Mouse (Mus musculus) hindbrain, embryonic 16.5 days (tissue): ENCODE results near the gene Atp4b. TPM values are rescaled to one million over a fixed set of nuclear protein-coding genes. Genes with fewer than 3 reads are reported as not detected.

Experiments
- ATAC-seq: fragments of 200-750 bp; cut with Nextera tagmentation; 2 replicates; pipeline ENCODE4 v1.8.0; 2017; ENCODE audit warnings: moderate TSS enrichment, moderate library complexity
- H3K27ac ChIP-seq: fragments of 300-500 bp; sonication (generic); 2 replicates; pipeline ENCODE4 v1.5.1; 2014; ENCODE audit warnings: low read depth, mild to moderate bottlenecking, control low read depth, low read length, moderate library complexity
- H3K27me3 ChIP-seq: fragments of 300-500 bp; sonication (generic); replicated peaks from 2 replicates; pipeline ENCODE4 v1.6.1; 2014; ENCODE audit warnings: low read length; ENCODE audit not compliant: control insufficient read depth, insufficient read depth
- H3K36me3 ChIP-seq: fragments of 300-500 bp; sonication (generic); 2 replicates; pipeline ENCODE4 v1.6.1; 2014; ENCODE audit warnings: mild to moderate bottlenecking, low read length, moderate library complexity, mixed read lengths; ENCODE audit not compliant: control insufficient read depth, insufficient read depth
- H3K4me1 ChIP-seq: fragments of 300-500 bp; sonication (generic); 2 replicates; pipeline ENCODE4 v1.6.1; 2014; ENCODE audit warnings: low read depth, low read length; ENCODE audit not compliant: control insufficient read depth, insufficient read depth
- H3K4me2 ChIP-seq: fragments of 300-500 bp; sonication (generic); 2 replicates; pipeline ENCODE4 v1.6.1; 2014; ENCODE audit warnings: mild to moderate bottlenecking, low read length, control low read depth, moderate library complexity
- H3K4me3 ChIP-seq: fragments of 300-500 bp; sonication (generic); 2 replicates; pipeline ENCODE4 v1.5.1; 2014; ENCODE audit warnings: mild to moderate bottlenecking, low read length, control low read depth, moderate library complexity
- H3K9ac ChIP-seq: fragments of 300-500 bp; sonication (generic); 2 replicates; pipeline ENCODE4 v1.6.1; 2014; ENCODE audit warnings: low read depth, mild to moderate bottlenecking, control low read depth, low read length, moderate library complexity
- H3K9me3 ChIP-seq: fragments of 300-500 bp; sonication (generic); 2 replicates; pipeline ENCODE4 v1.6.1; 2014; ENCODE audit warnings: mild to moderate bottlenecking, low read length, moderate library complexity; ENCODE audit not compliant: control insufficient read depth
- WGBS: fragments of 180-500 bp; shearing (Covaris S2); extraction: QIAGEN DNeasy Blood & Tissue Kit; methylation state at CpG from one replicate; pipeline ENCODE4 v1.1.7; 2014; 5-methylcytosine and 5-hydroxymethylcytosine counted together
- polyA plus RNA-seq: library from polyadenylated mRNA; unstranded; fragments of >200 nt; fragmentation: Nextera tagmentation; extraction: Ambion mirVana; gene quantifications from 2 replicates; pipeline ENCODE4 v1.2.1, GENCODE M21; 2015

The Atp4b gene
- polyA plus RNA-seq, result not detected in 2 replicates

DNA sequence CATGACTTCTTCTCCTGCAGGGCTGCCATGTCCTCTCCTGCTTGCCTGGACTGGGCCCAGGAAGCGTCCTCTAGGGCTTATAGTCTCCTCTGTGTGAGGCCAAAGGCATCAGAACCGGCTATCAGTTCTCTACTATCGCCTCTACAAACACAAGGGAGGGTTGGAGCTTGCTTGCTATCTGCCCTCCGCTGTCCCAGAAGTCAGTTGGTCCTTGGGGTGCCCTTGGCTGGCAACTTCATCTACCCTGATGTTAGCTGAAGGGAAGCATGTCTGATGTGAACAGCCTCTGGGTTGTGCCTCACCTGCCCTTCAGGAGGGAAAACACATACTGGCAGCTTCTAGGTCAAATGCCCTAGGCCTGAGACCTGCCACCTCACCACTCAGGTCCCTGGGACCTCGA, at the start of gene Atp4b:
Atp4b (minus strand) TSS at position 101 of the 400 bp plus-strand sequence.
- Histone ChIP-seq H3K9ac (no peak within 1 kb of the TSS), H3K9me3 (no peaks in the 10 kb centered on the region), H3K27ac (no peak within 1 kb of the TSS), H3K4me3 (no peak within 1 kb of the TSS), H3K4me2 (no peak within 1 kb of the TSS), H3K36me3 (no peaks in the 10 kb centered on the region), H3K4me1 (no peaks in the 10 kb centered on the region), H3K27me3 (no peaks in the 10 kb centered on the region)
- WGBS, result 83% methylated on average over 5 of the region's 5 CpGs
- no peak for ATAC-seq

DNA sequence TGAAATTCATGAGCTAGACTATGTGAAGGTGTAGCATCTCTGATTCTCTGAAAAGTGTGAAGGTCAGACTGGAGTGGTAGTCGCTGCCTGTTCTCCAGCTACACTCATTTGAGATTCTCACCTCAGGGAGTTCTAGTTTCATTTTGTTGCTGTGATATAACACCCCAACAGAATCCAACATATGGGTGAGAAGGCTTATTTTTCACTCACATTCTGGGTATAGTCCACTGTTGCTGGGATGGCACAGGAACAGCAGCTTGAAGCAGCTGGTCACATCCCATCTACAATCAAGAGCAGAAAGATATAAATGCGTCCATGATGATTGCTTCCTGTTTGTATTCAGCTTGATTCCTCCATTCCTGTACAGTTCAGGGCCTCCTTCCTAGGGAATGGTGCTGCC, 45.5 kb upstream of the Atp4b start:
- H3K36me3 ChIP-seq, result no peaks in the 10 kb centered on the region
- ATAC-seq, result no peak
- WGBS, result 94% methylated on average over 2 of the region's 2 CpGs

DNA sequence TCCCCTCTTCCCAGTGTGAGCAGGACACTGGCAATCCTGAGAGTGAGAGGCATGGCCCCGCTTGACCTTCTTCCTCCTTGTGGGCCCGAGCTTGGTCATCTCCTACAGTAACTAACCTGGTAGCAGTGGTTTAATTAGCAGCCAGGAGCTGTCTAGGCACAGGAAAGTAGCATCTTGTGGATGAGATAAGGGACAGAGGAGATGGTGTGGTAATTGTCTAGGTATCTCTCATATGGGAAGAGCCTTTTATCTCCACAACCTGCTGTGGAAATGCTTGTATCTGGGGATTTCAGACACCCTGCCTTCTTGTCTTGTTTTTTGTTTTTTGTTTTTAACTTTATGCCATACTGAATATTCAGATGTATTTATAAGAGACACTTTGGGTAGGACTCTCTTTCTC, 40.9 kb upstream of the Atp4b start:
- no peak overlapping the region for H3K9ac ChIP-seq
- peaks cover 4% of the 10 kb centered on the region for H3K4me1 ChIP-seq
- no peak overlapping the region for H3K4me2 ChIP-seq
- 68% methylated on average over 2 of the region's 2 CpGs for WGBS
- no peak overlapping the region for H3K27ac ChIP-seq
- no peaks in the 10 kb centered on the region for H3K36me3 ChIP-seq
- H3K27me3 ChIP-seq, result peaks cover 13% of the 10 kb centered on the region; the same call in 1 of the 2 replicates
- no peak for ATAC-seq
- no peak overlapping the region for H3K4me3 ChIP-seq
- H3K9me3 ChIP-seq, result no peaks in the 10 kb centered on the region

More for the DNA sequence above, 45.5 kb upstream of the Atp4b start:
- Histone ChIP-seq H3K4me1 (no peaks in the 10 kb centered on the region), H3K27ac (no peak overlapping the region), H3K9me3 (no peaks in the 10 kb centered on the region), H3K4me3 (no peak overlapping the region), H3K27me3 (no peaks in the 10 kb centered on the region), H3K9ac (no peak overlapping the region), H3K4me2 (no peak overlapping the region)

DNA sequence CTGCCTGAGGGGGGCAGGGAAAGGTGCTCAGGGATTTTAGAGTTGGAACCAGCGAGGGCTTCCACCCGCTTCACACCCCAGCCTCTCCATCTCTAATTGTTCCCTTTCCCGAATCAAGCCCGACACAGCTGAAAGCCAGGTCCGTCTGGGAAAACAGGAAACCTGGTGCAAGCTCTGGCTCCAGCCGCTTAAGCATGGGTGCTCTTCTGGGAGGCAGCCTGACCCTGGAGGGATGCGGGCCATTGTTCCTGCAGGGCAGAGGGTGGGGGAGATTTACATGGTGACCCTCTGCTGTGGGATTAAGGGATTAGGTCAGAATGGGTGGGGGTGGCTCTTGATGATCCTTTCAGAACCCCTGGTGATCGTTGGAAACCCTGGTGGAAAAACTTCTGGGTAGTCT, 39.4 kb upstream of the Atp4b start:
- no peak for ATAC-seq

DNA sequence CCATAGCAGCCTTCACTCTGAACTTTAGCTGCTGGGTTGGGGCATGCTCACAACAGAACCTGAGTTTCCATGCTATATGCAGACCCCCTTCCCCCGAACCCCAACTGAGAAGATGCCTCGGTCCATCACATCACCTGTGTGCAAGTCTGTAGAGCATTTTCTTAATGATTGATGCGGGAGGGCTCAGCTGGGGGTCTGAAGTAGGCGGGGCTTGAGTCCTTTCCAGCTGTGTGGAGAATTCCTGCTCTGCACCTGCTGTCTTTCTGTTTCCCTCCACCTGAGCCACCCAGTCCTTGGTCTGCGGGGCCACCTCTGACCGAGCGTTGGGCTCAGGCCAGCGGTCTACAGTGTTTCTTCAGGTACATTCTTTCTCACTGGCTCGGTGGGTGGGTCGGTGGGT, 38.3 kb upstream of the Atp4b start, which contains the start of gene Tmem255b:
Tmem255b (plus strand) TSS at position 301 of the 400 bp plus-strand sequence.
- H3K4me2 ChIP-seq, result peak within 1 kb of the TSS; percentile 39
- peak within 1 kb of the TSS; percentile 11; the same call in 1 of the 2 replicates for H3K4me3 ChIP-seq
- H3K9ac ChIP-seq, result no peak within 1 kb of the TSS; the same call in 1 of the 2 replicates
- no peaks in the 10 kb centered on the region for H3K9me3 ChIP-seq
- no peak within 1 kb of the TSS for H3K27ac ChIP-seq
- WGBS, result 20% methylated on average over 10 of the region's 10 CpGs
- H3K36me3 ChIP-seq, result no peaks in the 10 kb centered on the region
- H3K4me1 ChIP-seq, result peaks cover 8% of the 10 kb centered on the region
- ATAC-seq, result no peak
- H3K27me3 ChIP-seq, result peaks cover 13% of the 10 kb centered on the region; the same call in 1 of the 2 replicates

More for the DNA sequence above, 39.4 kb upstream of the Atp4b start:
- Histone ChIP-seq H3K4me3 (no peak overlapping the region), H3K9me3 (no peaks in the 10 kb centered on the region), H3K4me1 (peaks cover 4% of the 10 kb centered on the region), H3K27ac (no peak overlapping the region), H3K4me2 (no peak overlapping the region), H3K9ac (no peak overlapping the region; the same call in 1 of the 2 replicates), H3K36me3 (no peaks in the 10 kb centered on the region), H3K27me3 (peaks cover 13% of the 10 kb centered on the region; the same call in 1 of the 2 replicates)
- 16% methylated on average over 8 of the region's 8 CpGs for WGBS

DNA sequence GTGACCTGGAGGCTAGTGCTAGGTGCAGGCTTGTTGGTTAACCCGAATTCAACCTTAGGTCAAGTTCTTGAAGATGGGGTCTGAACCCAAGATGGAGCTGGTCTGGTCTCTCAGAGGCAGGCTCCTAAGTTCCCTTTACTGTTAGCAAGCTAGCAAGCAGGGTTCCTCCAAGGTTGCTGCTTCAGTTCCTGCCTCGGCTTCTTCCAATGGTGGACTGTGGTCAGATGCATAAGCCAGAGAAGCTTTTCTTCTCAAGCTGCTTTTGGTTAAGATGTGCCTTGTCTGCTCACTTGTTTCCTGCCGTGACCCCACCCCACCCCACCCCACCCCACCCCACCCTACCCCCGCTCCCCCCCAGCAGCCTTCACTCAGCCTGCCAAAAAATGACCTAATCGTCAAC, 36.5 kb upstream of the Atp4b start:
- WGBS, result 94% methylated on average over 5 of the region's 5 CpGs
- H3K27ac ChIP-seq, result no peak overlapping the region

DNA sequence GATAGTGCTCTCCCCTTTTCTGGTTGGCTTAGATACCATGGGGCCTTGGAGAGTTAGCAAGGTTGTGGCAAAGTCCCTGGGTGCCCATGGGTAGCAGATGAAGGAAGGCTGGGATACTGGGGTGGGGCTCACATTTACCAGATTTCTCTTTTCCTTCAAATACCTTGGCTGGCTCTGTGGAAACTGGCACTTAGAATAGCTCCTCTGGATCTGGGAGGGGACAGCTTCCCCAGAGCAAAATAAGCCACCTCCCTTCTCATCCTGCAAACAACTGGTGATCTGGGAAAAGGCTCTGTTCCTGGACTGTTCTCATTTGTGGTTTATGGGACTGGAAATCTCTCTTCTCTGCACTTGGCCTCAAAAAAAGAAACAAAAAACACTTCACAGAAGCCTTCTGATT, 34.2 kb upstream of the Atp4b start:
- Histone ChIP-seq H3K27ac (peak overlapping the region; percentile 39; the same call in 1 of the 2 replicates), H3K9ac (no peak overlapping the region; the same call in 1 of the 2 replicates), H3K27me3 (peaks cover 8% of the 10 kb centered on the region; the same call in 1 of the 2 replicates), H3K4me1 (peaks cover 6% of the 10 kb centered on the region), H3K4me3 (no peak overlapping the region), H3K36me3 (no peaks in the 10 kb centered on the region), H3K9me3 (no peaks in the 10 kb centered on the region), H3K4me2 (no peak overlapping the region)
- no peak for ATAC-seq

More for the DNA sequence above, 36.5 kb upstream of the Atp4b start:
- H3K9me3 ChIP-seq, result no peaks in the 10 kb centered on the region
- no peak for ATAC-seq
- H3K4me2 ChIP-seq, result no peak overlapping the region
- H3K36me3 ChIP-seq, result no peaks in the 10 kb centered on the region
- H3K27me3 ChIP-seq, result peaks cover 13% of the 10 kb centered on the region; the same call in 1 of the 2 replicates
- H3K9ac ChIP-seq, result no peak overlapping the region
- H3K4me1 ChIP-seq, result peaks cover 8% of the 10 kb centered on the region
- H3K4me3 ChIP-seq, result no peak overlapping the region

GRCm38 (mm10) chr8:13430412-13430811, 33.8 kb upstream of the Atp4b start:
- peak; percentile 58; the same call in 1 of the 2 replicates for ATAC-seq
- WGBS, result 64% methylated on average over 7 of the region's 7 CpGs
- no peak overlapping the region for H3K4me3 ChIP-seq
- peaks cover 3% of the 10 kb centered on the region; the same call in 1 of the 2 replicates for H3K27me3 ChIP-seq
- no peaks in the 10 kb centered on the region for H3K9me3 ChIP-seq
- no peak overlapping the region for H3K4me2 ChIP-seq
- no peaks in the 10 kb centered on the region for H3K36me3 ChIP-seq
- H3K4me1 ChIP-seq, result peaks cover 4% of the 10 kb centered on the region; the same call in 1 of the 2 replicates
- H3K27ac ChIP-seq, result peak overlapping the region; percentile 39; the same call in 1 of the 2 replicates
- H3K9ac ChIP-seq, result no peak overlapping the region

DNA sequence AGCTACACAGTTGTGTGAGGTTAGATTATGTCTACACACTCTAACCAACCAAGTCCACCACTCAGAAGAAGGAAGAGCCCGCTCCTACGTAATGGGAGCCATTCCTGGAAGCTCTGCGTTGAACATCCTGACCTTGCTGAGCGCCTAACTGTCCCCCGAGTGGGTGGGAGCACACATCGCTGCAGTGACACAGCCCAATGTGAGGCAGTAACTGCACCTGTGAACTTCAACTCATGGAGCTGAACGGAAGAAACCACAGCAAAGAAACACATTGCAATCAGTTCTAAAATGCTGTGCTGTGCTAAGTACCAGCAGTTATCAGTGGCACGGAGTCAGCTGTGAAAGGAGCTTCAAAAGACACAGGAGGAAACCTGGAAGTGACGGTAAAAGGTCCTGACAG, 31.5 kb upstream of the Atp4b start:
- H3K4me1 ChIP-seq, result peaks cover 4% of the 10 kb centered on the region; the same call in 1 of the 2 replicates
- WGBS, result 82% methylated on average over 9 of the region's 9 CpGs
- H3K4me2 ChIP-seq, result no peak overlapping the region
- no peak for ATAC-seq
- H3K27me3 ChIP-seq, result no peaks in the 10 kb centered on the region
- no peak overlapping the region for H3K9ac ChIP-seq
- H3K27ac ChIP-seq, result no peak overlapping the region
- H3K36me3 ChIP-seq, result no peaks in the 10 kb centered on the region
- H3K9me3 ChIP-seq, result no peaks in the 10 kb centered on the region
- no peak overlapping the region for H3K4me3 ChIP-seq
